Mouse (Mus musculus) thymus, postnatal 10 days (tissue): Measurements from ENCODE around the gene Hdac7.

Experiments used
- DNase-seq, 2 experiments: peaks; one replicate each; pipeline ENCODE4 v3.0.0; 2021; ENCODE audit warnings: low spot score in 2 of 2

Hdac7 gene

DNA sequence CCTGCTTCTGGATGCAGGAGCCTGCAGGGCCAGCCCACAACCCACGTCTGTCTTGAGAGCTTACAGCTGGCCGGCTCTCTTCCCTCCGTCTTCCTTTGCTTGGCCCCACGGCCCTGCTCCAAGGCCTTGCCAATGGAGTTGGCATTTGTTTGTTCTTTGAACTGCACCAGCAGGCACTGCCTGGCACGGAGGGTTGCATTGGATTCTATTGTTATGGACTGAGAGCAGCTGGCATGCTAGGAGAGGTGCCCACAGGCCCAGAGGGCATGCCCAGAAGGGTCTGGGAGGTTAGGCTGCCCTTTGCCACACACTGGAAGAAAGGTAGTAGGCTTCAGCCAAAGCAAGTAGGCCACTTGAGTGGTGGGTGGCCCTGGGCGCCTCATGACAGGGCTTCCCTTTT, 55.5 kb downstream of the Hdac7 start:
- DNase-seq: no peak

DNA sequence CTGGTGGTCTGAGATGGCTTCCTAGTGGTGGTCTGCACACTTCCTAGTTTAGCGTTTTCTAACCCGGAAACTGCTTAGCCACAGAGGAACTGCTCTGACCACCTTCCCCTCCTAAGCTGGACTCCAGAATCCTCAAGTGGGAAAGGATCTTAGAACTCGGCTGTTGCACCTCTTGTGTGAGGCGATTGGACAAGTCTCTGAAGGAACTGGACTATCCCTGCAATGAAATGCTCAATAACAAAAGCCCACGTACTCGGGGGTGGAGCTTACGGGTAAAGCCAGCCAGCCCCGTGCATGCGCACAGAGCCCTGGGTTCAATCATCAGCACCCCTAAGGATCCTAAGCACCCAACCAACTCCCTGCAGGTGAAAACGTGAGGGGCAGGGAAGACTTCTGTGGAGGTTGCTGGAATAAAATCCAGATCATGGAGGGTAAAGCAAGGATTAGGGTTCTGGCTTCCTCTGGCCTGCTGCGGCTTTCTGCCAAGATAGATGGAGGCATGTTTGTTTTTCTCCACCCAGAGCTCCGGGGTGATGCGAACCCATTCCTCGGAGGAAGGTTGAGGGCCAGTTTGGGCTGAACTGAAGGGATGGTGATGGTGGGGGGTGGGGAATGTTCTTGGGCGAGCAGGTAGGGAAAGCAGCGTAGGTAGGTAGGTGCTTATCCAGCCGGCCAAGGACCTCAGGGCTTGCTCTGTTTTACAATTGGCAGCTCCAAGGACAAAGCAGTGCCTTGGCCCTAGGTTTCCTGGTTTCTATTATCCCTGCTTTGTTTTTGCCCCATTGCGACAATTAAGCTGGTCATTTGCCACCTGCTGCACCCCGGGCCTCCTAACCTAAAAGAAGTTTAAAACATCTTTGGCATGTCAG, 56.3 kb downstream of the Hdac7 start:
- no peak for DNase-seq

DNA sequence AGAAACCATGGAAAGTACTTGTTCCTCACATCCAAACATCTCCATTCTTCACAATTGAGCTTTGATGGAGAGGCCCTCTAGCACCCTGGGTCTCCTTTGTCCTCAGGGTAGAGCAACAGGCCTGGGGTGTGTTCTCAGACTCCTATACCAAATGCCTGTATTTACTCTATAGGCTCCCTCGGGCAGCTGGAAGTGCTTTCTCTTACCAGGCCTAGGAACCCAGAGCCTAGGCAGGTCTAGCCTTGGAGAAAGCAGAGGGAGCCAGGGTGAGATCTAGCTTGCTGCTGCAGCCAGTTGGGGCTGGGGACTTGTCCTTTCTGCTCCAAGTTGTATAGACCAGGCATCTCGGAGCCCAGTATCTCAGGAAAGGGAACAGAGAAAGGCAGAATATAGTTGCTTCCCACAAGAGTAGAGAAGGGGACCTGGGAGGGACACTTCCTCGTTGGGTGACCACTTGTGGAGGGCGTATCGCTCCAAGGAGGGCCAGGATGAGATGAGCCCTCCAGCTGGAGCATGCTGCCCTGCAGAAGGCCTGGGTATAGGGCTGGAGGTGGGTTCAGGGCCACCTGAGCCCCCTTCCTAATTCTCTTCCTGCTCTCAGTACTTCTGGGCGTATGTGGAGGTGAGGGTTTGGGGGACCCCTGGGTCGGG, 57.0 kb downstream of the Hdac7 start:
- no peak for DNase-seq

- DNase-seq: no peak
Observed at GRCm38 (mm10) chr15:97786412-97787112, 57.7 kb downstream of the Hdac7 start.

DNA sequence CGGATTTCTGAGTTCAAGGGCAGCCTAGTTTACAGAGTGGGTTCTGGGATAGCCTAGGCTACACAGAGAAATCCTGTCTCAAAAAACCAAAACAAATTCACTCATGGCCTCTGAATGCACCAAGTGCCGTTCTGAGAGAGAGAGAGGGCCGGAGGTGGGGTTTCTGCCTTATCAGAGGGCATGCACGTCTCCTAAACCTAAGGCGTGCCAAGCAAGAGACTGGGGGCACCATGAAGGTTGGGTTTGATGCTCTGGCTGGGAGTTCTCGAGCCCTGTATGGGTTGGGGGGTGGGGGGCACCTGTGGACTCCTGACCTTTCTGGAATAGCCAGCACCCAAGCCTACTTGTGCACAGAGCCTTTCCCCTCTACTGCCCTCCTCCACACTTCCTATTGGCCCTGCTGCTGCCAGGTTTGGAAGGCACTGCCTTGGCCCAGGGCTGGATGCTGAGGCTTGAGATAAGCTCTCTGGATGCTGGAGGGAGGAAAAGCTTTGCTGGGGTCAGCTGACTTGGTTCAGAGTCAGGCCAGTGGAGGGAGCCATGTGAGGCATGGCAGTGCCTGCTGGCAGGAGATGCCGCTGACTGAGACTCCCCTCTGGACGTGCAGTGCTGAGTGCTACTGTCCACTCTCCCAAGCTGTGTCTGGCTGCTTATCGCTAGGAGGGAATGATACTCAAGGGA, 58.4 kb downstream of the Hdac7 start:
- no peak for DNase-seq

DNA sequence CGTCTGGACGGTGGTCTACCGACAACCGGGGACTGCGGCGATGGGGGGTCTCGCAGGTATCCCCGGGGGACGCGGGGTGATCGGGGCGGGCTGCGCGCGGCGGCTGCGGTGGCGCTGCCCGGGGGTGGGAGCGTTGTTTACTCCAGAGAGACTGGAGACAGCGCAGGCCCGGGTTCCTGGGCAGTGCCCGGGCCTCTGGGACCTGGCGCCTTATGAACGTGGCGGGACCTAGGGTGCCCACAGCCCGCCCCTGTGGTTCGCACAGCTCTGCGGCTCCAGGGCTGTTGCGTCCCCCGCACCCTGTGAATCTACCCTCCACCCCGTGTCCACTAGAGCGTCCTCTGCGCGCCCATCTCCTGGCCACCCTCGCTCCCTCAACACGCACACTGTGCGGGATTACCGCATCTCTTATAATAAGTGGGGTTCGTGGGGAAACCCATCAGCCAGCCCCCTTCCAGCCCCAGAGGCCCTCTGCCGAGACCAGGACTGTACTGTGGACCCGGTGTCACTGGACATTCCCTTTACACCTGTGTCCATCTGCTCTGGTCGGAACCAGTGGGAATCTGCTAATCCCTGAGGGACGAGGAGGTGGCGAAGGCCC, 59.6 kb downstream of the Hdac7 start:
- DNase-seq: no peak

DNA sequence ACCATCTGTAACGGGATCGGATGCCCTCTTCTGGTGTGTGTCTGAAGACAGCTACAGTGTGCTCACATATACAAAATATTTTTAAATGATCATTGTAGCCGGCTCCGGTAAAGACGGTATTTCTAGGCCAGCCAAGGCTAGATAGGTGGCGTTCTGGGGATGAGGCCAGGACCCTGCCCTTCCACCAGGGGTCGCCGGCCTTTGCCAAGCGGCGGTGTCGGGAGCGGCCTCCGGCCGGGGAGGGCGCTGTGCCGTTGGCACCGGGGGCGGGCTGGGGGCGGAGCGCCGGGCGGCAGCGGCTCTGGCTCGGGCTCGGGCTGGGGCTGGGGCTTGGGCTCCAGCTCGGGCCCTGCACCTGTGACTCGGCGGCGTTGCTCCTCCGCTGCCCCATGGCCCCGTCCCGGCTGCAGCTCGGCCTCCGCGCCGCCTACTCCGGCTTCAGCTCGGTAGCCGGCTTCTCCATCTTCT, 60.2 kb downstream of the Hdac7 start:
- DNase-seq: peak; percentile 90 to 98

DNA sequence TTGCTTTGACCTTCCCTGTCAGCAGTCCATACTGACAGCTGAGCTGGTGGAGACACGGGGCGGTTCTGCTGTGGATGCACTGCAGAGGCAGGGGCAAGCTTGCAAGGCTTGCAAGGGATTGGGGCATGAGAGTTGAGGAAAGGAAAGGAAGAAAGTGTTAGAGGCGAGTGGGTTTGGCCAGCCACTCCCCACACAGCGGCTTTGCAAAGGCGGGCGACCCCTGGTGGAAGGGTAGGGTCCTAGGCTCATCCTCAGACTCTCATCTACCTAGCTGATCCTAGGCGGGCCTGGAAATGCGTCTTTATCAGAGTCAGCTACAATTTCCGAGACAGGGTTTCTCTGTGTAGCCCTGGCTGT, 61.6 kb downstream of the Hdac7 start:
- peak; percentile 84 to 97 for DNase-seq

GRCm38 (mm10) chr15:97781961-97782748, 62.1 kb downstream of the Hdac7 start:
- DNase-seq: no peak

DNA sequence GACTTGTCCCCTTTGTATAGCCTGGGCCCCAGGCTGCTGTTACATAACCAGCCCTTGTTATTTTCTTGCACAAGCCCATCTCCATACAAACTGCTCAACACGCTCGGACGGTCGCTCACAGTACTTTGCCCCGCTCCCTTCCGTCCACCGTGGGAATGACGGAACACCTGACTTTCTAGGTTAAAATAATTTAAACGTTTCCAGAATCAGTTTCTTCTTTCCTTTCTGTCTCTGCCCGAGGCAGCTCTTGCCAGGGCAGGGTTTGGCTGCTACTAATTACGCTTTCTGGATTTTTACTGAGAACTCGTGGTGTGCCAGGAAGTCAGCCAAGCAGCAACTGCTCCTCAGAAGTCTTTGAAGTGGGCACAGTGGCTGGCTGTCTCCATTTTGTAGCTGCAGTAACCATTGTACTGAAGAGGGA, 63.7 kb downstream of the Hdac7 start:
- peak in 1 of 2 experiments; percentile 44 for DNase-seq

DNA sequence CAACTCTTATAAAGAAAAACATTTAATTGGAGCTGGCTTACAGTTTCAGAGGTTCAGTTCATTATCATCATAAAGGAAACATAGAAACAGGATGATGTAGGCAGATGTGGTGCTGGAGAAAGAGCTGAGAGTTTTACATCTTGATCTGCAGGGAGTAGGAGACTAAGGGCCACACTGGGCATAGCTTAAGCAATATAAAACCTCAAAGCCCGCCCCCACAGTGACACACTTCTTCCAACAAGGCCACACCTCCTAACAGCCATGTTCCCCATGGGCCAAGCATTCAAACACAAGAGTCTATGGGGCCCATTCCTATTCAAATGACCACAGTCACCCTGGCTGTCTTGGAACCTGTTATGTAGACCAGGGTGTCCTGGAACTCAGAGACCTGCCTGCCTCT, 64.7 kb downstream of the Hdac7 start:
- DNase-seq: no peak

GRCm38 (mm10) chr15:97778311-97779098, 65.8 kb downstream of the Hdac7 start, which contains the start of gene Slc48a1:
Slc48a1 (plus strand) TSS chr15:97778520.
- DNase-seq: no peak

GRCm38 (mm10) chr15:97776919-97777318, 67.4 kb downstream of the Hdac7 start:
- no peak for DNase-seq

DNA sequence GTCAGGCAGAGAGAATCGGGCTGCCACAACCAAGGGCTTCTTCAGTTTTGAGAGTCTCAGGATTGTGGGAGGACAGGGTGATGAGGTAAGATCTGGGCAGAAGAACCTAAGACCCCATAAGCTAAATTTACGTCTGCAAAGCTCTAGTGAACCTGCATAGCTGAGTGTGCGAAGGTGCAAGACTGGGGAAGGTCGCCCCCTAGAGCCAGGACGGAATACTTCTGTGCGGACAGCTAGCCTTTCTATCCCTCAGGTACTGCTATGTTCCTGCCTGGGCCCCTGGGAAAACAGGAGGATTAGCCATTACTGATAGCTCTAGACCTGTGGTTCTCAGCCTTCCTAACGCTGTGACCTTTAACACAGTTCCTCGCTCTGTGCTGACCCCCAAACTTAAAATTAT, 67.8 kb downstream of the Hdac7 start:
- peak; percentile 49 to 87 for DNase-seq

- DNase-seq: no peak
Observed at GRCm38 (mm10) chr15:97773961-97774370, 70.3 kb downstream of the Hdac7 start.

- DNase-seq: no peak
Observed at GRCm38 (mm10) chr15:97773108-97773507, 71.2 kb downstream of the Hdac7 start.

DNA sequence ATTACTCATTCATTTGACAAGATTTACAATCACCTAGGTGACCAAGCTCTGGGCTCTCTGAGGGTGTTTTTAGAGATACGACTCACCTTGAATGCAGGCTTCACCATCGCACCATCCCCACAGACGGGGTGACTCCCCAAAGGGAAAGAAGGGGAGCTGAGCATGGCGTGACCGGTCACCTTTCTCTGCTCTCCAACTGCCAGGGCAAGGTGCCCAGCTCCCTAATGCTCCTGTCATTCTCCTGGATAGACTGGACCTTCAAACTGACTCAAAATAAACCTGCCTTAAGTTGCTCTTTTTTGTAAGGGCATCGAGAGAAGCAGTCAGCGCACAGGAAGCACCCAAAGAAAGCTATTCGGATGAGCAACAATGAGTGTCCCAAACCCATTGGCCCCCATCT, 74.0 kb downstream of the Hdac7 start:
- DNase-seq: no peak

DNA sequence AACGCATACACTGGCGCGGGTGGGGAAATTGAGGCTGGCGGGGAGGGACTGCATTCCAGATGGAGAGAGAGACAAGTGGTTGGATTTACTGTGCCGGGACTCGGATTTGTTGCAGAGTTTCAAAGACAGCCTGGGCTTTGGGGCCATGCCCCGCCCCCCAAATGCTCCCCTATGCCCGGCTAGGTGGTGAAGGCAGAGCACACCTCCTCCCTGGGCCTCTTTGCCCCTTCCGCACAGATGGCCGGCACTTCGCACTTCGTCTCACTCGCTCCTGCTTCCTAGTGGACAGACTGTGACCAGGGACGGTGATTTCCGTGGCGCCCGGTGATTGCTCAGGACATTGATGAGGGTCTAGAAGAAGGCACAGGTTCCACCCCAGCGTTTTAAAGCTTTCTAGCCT, 76.1 kb downstream of the Hdac7 start:
- no peak for DNase-seq

DNA sequence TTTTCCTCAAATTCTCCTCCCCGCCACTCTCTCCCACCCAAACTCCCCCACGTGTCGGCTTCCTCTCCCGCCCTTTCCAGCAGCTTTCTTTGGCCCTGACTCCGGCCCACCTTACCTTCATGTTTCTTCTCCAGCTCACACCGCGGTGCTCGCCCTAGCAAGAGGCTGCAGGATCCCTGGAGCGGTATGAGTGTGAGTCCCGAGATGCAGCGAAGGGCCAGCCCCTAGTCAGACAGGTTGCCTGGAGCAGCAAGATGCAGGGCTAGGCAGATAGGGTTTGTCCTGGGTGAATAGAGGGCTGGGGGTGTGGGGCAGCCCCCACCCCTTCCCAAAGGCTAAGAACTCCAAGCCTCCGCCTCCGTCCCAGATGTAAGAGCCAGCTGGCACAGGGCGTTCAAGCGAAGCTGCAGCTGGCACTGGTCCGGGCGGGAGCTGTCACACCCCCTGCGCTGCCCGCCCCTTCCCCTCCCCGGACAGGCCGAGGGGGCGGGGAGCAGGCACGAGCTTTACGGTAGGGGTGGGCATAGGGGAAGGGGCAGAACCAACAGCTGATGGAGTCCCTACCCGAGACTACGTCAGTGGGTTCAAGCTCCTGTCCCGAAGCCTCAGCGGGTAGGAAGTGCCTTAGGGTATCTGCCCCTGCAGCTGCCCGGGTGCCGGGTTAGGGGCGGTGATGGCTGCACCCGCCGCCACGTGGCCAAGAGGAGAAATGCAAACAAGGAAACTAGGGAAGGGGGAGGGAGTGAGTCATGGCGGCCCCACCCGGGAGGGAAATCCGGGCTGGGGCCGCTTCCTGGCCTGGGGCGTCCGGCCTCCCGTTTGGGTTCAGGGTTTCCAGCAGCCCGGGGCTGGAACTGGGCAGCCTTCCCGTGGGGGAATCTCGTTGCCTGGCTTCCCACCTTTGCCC, 76.8 kb downstream of the Hdac7 start, which contains the start of gene Rapgef3:
Gene Rapgef3 (minus strand): TSS at position 693 of the 907 bp plus-strand sequence.
- peak; percentile 88 to 90 for DNase-seq
